ENCODE assay signal across 27 mouse cellular contexts in the genomic region with DNA sequence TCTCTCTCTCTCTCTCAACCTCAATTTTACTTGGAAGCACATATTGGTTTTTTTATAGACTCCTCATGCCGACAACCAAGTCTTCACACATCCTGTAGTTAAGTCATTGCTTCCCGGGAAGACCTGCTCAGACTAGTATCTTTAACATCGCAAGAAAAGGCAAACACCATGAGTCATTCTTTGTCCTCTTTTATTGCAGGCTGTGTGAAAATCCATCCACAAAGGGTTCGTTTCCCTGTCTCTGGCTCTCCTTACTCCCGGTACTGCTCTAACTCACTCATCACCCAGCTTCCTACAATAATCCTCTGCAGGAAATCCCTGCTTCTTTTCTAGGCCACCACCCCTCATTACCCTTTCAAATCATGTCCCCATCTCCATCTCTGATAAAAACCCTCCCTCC. TPM values are rescaled to one million over a fixed set of nuclear protein-coding genes. Genes with fewer than 3 reads are reported as not detected.
DNase-seq lines count a peak whose midpoint lies in the region; ATAC-seq and TF ChIP-seq lines count a peak whose summit lies in the region.
"Had no signal": no experiment of that assay in that cellular context is flagged by ENCODE, and none has a peak within 500 bp of the region (broad histone marks: within the 10 kb centered on the region; RNA-seq: fewer than 3 reads in every experiment).

No protein-coding gene starts in this region.

- H3K36me3 ChIP-seq in midbrain, embryonic 12.5 days = no peaks in the 10 kb centered on the region
- no peaks in the 10 kb centered on the region for H3K36me3 ChIP-seq in midbrain, embryonic 15.5 days (replicated peaks)
- H3K36me3 ChIP-seq: forebrain, embryonic 10.5 days; heart, embryonic 12.5 days; heart, embryonic 15.5 days; hindbrain, embryonic 10.5 days; hindbrain, embryonic 13.5 days had no signal

- H3K27ac ChIP-seq in left cerebral cortex, adult 2 months = peak overlapping the region; percentile 67
- H3K27ac ChIP-seq in midbrain, embryonic 12.5 days (replicated peaks) = no peak overlapping the region
- no peak overlapping the region for H3K27ac ChIP-seq in midbrain, embryonic 15.5 days
- H3K27ac ChIP-seq in olfactory bulb, adult 2 months (ENCODE audit: insufficient read depth, low read depth, low read length) = peak overlapping the region; percentile 61
- H3K27ac ChIP-seq: forebrain, embryonic 10.5 days; forebrain, embryonic 13.5 days; gastrocnemius, adult 2 months; heart, embryonic 15.5 days; hindbrain, embryonic 10.5 days; hindbrain, embryonic 13.5 days had no signal

- TF ChIP-seq POLR2A in olfactory bulb, adult 2 months (IDR thresholded peaks at IDR 0.05; ENCODE audit: insufficient read depth, low read depth, low read length) = no peak

- peak; percentile 19; the same call in 1 of the 2 replicates for ATAC-seq in midbrain, embryonic 12.5 days (ENCODE audit: low FRiP score, low read depth)
- ATAC-seq in midbrain, embryonic 15.5 days (replicated peaks) = no peak
- ATAC-seq: CD4-positive, CD25-positive, alpha-beta regulatory T cell, adult 4 months; forebrain, embryonic 13.5 days; forebrain, embryonic 16.5 days; hindbrain, embryonic 16.5 days had no signal

- WGBS in midbrain, embryonic 12.5 days = 57% methylated on average over 5 of the region's 5 CpGs
- 63% methylated on average over 5 of the region's 5 CpGs for WGBS in midbrain, embryonic 15.5 days
- WGBS in olfactory bulb, adult 2 months = 31% methylated on average over 5 of the region's 5 CpGs

- no peak overlapping the region for H3K4me3 ChIP-seq in left cerebral cortex, adult 2 months
- no peak overlapping the region for H3K4me3 ChIP-seq in midbrain, embryonic 12.5 days
- H3K4me3 ChIP-seq in midbrain, embryonic 15.5 days = no peak overlapping the region
- no peak overlapping the region for H3K4me3 ChIP-seq in olfactory bulb, adult 2 months (ENCODE audit: insufficient read depth, low read depth, low read length)
- H3K4me3 ChIP-seq: forebrain, embryonic 10.5 days; forebrain, embryonic 13.5 days; gastrocnemius, adult 2 months; heart, embryonic 12.5 days; heart, embryonic 15.5 days; hindbrain, embryonic 10.5 days; hindbrain, embryonic 13.5 days had no signal

- no peaks in the 10 kb centered on the region for H3K27me3 ChIP-seq in midbrain, embryonic 12.5 days
- H3K27me3 ChIP-seq in midbrain, embryonic 15.5 days (replicated peaks) = no peaks in the 10 kb centered on the region
- H3K27me3 ChIP-seq: forebrain, embryonic 13.5 days; heart, embryonic 12.5 days; heart, embryonic 15.5 days; hindbrain, embryonic 13.5 days had no signal

- no peak for DNase-seq in left cerebral cortex, adult 2 months (ENCODE audit: extremely low spot score in 1 of 2, low spot score in 2 of 2)
- no peak for DNase-seq in left cerebral cortex, postnatal 10 days (ENCODE audit: extremely low spot score in 1 of 2, low spot score in 2 of 2)
- DNase-seq in brain, adult 2 months (ENCODE audit: low read depth, low spot score) = peak; percentile 74
- no peak for DNase-seq in lung, postnatal 36 days
- DNase-seq: adrenal gland, adult 2 months; adrenal gland, postnatal 14 days; cerebellum, adult 11-12 months; cerebellum, adult 8-10 months; cerebellum, postnatal 14 days; gastrocnemius, adult 2 months; gastrocnemius, postnatal 14 days; heart, adult 18-20 months; heart, postnatal 10 days; heart, postnatal 36 days had no signal

- no peak for TF ChIP-seq CTCF in left cerebral cortex, adult 2 months (IDR thresholded peaks at IDR 0.05)
- TF ChIP-seq CTCF in olfactory bulb, adult 2 months (IDR thresholded peaks at IDR 0.05; ENCODE audit: insufficient read depth, low read depth, low read length) = no peak

- no peak overlapping the region for H3K4me2 ChIP-seq in midbrain, embryonic 12.5 days (replicated peaks)
- H3K4me2 ChIP-seq in midbrain, embryonic 15.5 days = no peak overlapping the region
- H3K4me2 ChIP-seq: forebrain, embryonic 13.5 days; heart, embryonic 12.5 days; heart, embryonic 15.5 days; hindbrain, embryonic 13.5 days had no signal

- H3K4me1 ChIP-seq in midbrain, embryonic 12.5 days = no peaks in the 10 kb centered on the region
- H3K4me1 ChIP-seq in midbrain, embryonic 15.5 days = no peaks in the 10 kb centered on the region
- peaks cover 5% of the 10 kb centered on the region; the same call in 1 of the 2 replicates for H3K4me1 ChIP-seq in olfactory bulb, adult 2 months (ENCODE audit: control insufficient read depth, insufficient read depth, low read length)
- H3K4me1 ChIP-seq: forebrain, embryonic 10.5 days; forebrain, embryonic 13.5 days; heart, embryonic 12.5 days; heart, embryonic 15.5 days; hindbrain, embryonic 10.5 days; hindbrain, embryonic 13.5 days had no signal

- H3K9me3 ChIP-seq in midbrain, embryonic 12.5 days = no peaks in the 10 kb centered on the region
- H3K9me3 ChIP-seq in midbrain, embryonic 15.5 days = no peaks in the 10 kb centered on the region
- H3K9me3 ChIP-seq: forebrain, embryonic 10.5 days; forebrain, embryonic 13.5 days; heart, embryonic 12.5 days; heart, embryonic 15.5 days; hindbrain, embryonic 10.5 days; hindbrain, embryonic 13.5 days had no signal

- intact Hi-C loops in left cerebral cortex, adult 2 months (cut with DNase I) = loop anchor here (1.0 to 5.0 kb wide), 3 partner anchors 30 to 176 kb away; no protein-coding TSS in a partner anchor
- intact Hi-C loops in left cerebral cortex, postnatal 10 days (cut with DNase I) = no loop called here

- no peak overlapping the region for H3K9ac ChIP-seq in midbrain, embryonic 12.5 days (replicated peaks)
- no peak overlapping the region for H3K9ac ChIP-seq in midbrain, embryonic 15.5 days
- H3K9ac ChIP-seq: forebrain, embryonic 13.5 days; heart, embryonic 12.5 days; heart, embryonic 15.5 days; hindbrain, embryonic 13.5 days had no signal

RNA-seq across cellular contexts. Expression of a gene that starts 39.3 kb away (rescaled TPM):
- 10 to 100 TPM; 29.1 to 29.6 TPM for total RNA-seq in left cerebral cortex, adult 2 months (2021)
- 10 to 100 TPM; 21.0 to 21.7 TPM for total RNA-seq in left cerebral cortex, postnatal 10 days (2021)
- 1.8 and 2.6 TPM in 2 replicates for polyA plus RNA-seq in midbrain, embryonic 12.5 days (2016; fragmentation: Nextera tagmentation; extraction: Ambion mirVana)
- 6.0 and 7.4 TPM in 2 replicates for polyA plus RNA-seq in midbrain, embryonic 15.5 days (2015; fragmentation: Nextera tagmentation; extraction: Ambion mirVana)
- not detected in 2 replicates for polyA plus RNA-seq in olfactory bulb, adult 2 months (2012; ENCODE audit: insufficient read depth, insufficient read length, low replicate concordance, missing spikeins)
- total RNA-seq: MEL had no signal
- polyA plus RNA-seq: CD4-positive, CD25-positive, alpha-beta regulatory T cell, adult 4 months; heart, embryonic 12.5 days had no signal

Comparison
In these comparisons a context has a peak if more than half of its experiments do, and no peak if none do; other contexts are left out.
1. H3K27ac ChIP-seq: peak in left cerebral cortex, adult 2 months (single experiment) and olfactory bulb, adult 2 months (single experiment); none in midbrain, embryonic 12.5 days (single experiment) and midbrain, embryonic 15.5 days (single experiment).